Mouse (Mus musculus) MN1 (cell line): ENCODE measurements around the gene Ispd.

Experiments used
- DNase-seq: peaks from one replicate; pipeline ENCODE4 v3.0.0-alpha.2; 2016; ENCODE audit warnings: low spot score

Gene Ispd

GRCm38 (mm10) chr12:36564146-36564545 lies 182.9 kb downstream of the Ispd start:
- no peak for DNase-seq

- DNase-seq = no peak
These were observed 185.7 kb downstream of the Ispd start for GRCm38 (mm10) chr12:36566974-36567373.

DNA sequence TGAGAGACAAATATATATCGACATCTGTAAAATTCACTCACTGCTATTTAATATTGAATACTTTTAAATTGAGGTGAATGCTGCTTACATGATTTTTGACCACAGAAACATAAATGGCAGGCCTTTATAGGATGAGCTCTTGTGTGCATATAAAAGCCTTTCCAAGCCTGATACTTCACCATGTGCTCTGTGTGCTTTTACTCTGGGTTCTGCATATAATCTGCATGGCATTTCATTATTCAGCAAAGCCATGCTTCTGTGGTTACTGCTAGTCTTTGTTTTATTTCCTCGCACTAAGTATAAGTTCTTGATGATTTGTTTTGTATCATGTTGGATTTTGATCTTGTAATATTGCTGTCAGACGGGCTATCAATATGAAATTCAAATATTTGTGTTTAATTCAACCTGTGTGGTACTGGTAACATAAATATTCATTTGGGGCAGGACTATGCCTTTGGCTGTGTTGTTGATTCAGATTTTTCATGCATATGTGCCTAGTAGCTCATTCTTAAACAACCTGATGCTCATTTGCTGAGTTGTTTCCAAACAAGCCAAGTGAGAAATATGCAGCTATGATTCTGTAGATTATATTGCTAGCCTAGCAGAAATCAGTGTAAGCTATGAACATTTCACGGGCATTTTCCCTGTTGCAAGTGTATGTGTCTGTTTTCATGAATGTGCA lies 189.3 kb downstream of the Ispd start:
- no peak for DNase-seq

GRCm38 (mm10) chr12:36584828-36585227 lies 203.6 kb downstream of the Ispd start:
- no peak for DNase-seq

- no peak for DNase-seq
These were observed 216.4 kb downstream of the Ispd start for GRCm38 (mm10) chr12:36597539-36598250.

- DNase-seq = no peak
These were observed 240.9 kb downstream of the Ispd start for GRCm38 (mm10) chr12:36621960-36622736.

DNA sequence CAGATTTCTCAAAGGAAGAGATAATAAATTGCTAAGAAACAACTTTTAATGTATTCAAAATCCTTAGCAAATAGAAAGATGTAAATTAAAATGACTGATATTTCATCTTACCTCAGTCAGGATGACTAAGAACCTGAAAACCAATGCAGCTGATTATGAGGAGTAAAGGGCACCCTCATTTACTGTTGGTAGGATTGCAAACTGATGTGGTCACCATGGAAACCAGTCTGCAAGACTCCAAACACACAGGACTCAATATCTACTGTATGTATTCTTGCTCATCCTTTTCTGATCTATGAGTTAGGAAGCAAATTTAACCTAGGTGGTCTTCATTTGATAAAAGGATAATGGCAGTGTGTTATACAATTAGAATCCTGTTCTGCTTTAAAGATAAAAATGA lies 246.0 kb downstream of the Ispd start:
- no peak for DNase-seq

DNA sequence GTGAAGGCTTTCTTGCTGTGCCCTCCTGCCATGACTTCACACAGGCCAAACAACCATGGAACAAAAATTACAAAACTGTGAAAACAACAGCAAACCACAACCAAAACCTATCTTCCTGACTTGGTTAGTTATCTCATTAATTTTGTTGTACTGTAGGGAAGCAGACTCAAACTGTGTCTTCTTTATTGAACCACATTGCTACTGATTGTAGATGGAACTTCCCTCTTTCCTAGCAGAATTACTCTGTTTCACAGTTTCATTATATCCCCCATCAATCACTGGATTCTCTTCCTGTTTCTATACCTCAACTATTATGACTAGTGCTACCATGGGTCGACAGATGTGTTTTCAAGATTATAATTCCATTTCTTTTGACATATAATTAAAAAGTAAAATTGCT lies 251.2 kb downstream of the Ispd start:
- no peak for DNase-seq

GRCm38 (mm10) chr12:36647514-36647913 lies 266.3 kb downstream of the Ispd start:
- DNase-seq = no peak

DNA sequence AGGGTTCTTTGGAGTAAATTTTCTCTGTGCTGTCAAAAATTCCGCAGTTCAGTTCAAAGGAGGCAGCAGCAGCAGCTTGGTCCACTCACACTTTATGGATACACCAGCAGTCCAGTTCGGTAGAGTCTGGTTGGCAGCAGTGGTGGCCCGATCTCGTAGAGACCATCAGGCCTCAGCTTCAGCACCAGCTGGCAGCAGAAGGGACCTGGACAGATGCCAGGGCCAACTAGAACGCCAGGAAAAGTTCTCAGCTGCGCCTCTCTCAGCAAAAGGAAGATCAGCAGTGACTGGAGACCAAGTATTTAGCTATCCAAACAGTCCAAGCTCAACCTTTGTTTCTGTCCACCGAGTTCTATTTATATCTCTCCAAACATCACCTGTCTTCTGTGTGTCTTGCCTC lies 281.2 kb downstream of the Ispd start:
- no peak for DNase-seq

GRCm38 (mm10) chr12:36664783-36665182 lies 283.5 kb downstream of the Ispd start:
- DNase-seq = no peak

DNA sequence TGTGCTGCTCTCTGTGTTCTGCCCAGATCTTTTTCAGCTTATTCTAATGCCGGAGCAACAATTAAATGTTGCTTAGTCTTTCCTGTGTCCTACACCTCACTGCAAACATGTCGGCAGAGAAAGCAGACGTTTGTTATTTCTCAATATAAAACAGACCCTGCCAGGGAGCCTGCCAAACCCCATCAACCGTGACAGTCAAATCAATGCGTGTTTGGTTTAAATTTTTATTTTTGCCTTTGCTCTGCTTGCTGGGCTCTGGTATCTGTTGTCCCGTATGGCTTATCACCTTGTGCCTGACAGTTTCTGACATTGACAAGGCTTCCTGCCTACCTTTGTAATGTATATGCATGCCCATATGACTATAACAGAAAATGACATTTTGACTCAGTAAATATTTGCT lies 285.5 kb downstream of the Ispd start:
- peak; percentile 44 for DNase-seq

DNA sequence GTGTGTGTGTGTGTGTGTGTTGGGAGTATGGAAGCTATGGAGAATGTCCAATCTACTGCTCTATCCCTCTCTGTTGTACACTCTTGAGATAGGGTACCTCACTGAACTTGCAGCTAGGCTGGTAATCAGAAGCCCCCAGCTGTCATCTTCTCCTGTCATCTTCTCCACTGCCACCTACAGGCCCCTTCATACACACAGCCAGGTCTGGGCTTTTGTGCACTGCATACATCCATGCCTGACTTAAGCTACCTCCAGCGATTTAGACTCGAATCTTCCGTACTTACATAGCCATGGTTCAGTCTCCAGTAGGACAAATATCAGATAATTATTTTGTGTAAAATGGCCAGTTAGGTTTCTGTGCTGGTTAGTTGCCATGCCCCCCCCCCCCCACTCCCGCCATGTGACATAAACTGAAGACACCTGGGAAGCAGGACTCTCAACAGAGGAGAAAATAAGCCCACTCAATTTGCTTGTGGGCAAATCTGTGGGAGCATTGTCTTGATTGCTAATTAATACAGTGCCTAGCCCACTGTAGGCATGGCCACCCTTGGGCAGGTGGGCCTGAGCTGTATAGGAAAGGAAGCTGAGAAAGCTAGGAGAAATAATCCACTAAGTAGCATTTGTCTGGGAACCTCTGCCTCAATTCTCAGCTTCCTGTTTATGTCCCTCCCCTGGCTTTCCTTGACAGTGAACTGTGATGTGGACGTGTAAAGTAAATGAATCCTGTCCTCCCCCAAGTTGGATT lies 289.1 kb downstream of the Ispd start:
- DNase-seq = no peak

DNA sequence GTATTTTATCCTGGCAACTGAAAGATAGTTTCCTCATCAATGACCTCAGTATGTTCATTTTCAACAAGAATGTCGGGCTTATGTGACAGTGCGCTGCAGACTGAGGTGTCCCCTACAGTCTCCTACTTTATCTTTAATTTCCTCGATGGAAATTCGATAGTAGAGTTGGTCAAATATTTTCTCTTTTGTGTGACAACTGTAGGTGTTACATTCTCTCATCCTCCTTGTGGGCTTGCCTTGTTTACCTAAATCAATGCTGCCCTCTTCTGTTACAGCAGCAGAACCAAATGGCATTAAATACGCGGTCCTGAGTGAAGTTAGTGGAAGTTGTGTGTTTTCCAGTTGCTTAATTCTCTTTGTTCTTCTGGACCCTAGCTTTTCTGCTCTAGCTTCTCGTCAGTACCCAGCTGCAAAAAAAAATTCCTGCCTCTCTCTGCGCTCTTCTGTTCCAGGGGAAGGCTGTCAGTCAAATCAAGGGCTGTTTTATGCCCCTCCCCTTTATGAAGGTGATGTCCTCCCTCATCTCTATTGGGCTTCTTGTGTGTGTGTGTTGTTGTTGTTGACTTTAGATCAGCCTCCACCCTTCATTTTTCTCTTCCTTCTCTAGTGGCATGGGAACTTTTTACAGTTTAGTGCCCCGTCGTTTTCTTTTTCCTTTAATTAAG lies 289.8 kb downstream of the Ispd start:
- peak; percentile 37 for DNase-seq

DNA sequence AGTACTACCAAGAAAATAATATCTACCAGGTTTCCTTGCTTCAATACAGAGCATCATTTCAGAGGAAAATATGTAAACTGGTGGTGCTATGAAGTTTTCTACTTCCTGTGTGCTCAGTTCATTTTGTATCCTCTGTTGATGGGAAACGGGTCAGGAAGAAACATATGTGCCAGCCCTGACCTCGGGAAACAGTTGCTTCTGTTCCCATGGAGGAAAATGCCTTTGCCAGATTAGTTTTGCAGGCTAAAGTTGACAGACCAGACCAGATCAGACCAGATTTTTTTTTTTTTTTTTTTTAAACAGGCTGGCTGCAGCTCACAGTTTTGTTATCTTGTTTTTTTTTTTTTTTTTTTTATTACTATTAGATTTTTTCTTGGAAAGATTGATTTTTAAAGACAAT lies 293.2 kb downstream of the Ispd start:
- no peak for DNase-seq

DNA sequence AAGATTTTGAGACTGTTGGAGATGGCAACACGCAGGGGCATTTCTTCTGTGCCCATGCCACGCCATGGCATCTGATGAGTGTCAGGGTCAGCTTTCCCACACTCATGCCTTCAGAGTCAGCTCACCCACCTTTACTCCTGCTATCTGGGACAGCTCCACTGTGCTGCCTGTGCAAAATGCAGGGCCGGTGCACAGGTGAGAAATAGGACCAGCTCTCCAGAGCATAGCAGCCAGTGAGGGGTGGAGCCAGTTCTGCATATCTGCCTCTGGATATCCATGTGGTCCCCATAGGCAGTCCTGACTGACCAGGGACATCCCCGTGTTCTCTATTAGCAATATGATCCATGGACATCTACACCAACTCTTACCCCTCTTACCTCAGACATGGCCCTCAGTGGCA lies 297.0 kb downstream of the Ispd start:
- no peak for DNase-seq

- DNase-seq = peak; percentile 27
These were observed 299.7 kb downstream of the Ispd start for GRCm38 (mm10) chr12:36680883-36681505.

DNA sequence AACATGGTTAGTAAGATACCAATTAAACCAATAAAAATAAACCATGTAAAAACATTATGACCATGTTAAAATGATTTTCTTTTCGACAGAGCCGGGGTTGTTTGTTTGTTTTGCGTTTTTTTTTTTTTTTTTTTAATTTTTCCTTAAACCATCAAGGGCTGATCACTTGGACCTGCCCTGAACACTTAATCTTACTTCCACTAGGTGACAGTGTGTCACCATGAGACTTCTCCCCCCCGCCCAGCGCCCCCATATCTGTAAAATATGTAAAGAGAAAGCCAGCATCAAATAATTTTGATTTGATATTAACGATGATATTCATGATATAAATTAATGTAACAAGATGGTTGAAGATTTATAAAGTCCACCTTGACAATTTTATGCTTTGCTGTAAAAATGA lies 300.5 kb downstream of the Ispd start:
- DNase-seq = no peak

- no peak for DNase-seq
These were observed 312.8 kb downstream of the Ispd start for GRCm38 (mm10) chr12:36694072-36694471.

- DNase-seq = peak; percentile 33
These were observed 323.1 kb downstream of the Ispd start for GRCm38 (mm10) chr12:36704380-36704779.

DNA sequence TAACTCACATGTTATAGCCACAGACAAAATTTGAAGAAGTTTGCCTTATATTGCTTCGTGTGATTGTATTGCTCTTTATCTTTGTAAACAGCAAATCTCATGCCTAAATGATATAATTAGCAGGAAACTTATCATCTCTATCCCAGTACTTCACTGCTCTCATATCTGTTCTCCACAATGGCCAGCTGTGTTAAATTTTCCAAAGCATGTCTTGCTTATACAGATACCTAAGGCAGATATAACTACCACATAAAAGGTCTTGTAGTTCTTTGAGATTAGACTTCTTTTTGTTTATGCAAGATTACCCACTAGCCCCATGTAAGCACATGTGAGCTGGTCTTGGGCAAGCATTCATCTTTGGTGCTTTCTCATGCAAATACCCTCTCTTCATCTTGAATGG lies 327.6 kb downstream of the Ispd start:
- no peak for DNase-seq
